Mouse (Mus musculus) CH12.LX (cell line): ENCODE results near the gene Ltv1. TPM values are rescaled to one million over a fixed set of nuclear protein-coding genes. Genes with fewer than 3 reads are reported as not detected.

Source experiments
- DNase-seq: peaks from one replicate; pipeline ENCODE4 v3.0.0-alpha.2; 2013; ENCODE audit errors: extremely low read depth
- H3K27ac ChIP-seq: 2 replicates; pipeline ENCODE4 v1.5.1; 2012; ENCODE audit warnings: low read depth, mild to moderate bottlenecking, control low read depth, moderate library complexity; ENCODE audit not compliant: insufficient read depth
- H3K27me3 ChIP-seq: replicated peaks from 2 replicates; pipeline ENCODE3; 2012; ENCODE audit warnings: inconsistent platforms
- H3K36me3 ChIP-seq, 2 experiments: replicated peaks in 1 of 2; 2 replicates each; pipeline versions ENCODE3 to v1.6.1; 2012; ENCODE audit warnings: inconsistent platforms in 1 of 2, low read length in 1 of 2, mild to moderate bottlenecking in 1 of 2, mixed read lengths in 1 of 2, moderate library complexity in 1 of 2; ENCODE audit not compliant: control insufficient read depth in 1 of 2, insufficient read depth in 1 of 2
- H3K4me1 ChIP-seq, 2 experiments: 2 replicates each; pipeline ENCODE4 v1.6.1; 2012; ENCODE audit warnings: inconsistent platforms in 1 of 2, moderate library complexity in 1 of 2; ENCODE audit not compliant: insufficient read depth in 2 of 2, control insufficient read depth in 1 of 2
- H3K4me2 ChIP-seq: 2 replicates; pipeline ENCODE4 v1.6.1; 2012; ENCODE audit warnings: low read depth, mild to moderate bottlenecking, control low read depth; ENCODE audit not compliant: poor library complexity, insufficient read depth, severe bottlenecking
- H3K4me3 ChIP-seq, 3 experiments: fragments of 150-350 bp in 1 of 3; sonication (generic) in 1 of 3; replicated peaks in 1 of 3; 2 replicates each; pipeline versions ENCODE3 to v1.5.1; 2011 to 2012; ENCODE audit warnings: low read depth in 2 of 3, low read length in 2 of 3, mild to moderate bottlenecking in 2 of 3, moderate library complexity in 2 of 3, control low read depth in 1 of 3, improper control_type of control experiment in 1 of 3, inconsistent platforms in 1 of 3, mixed read lengths in 1 of 3; ENCODE audit not compliant: poor library complexity in 1 of 3
- H3K79me2 ChIP-seq: replicated peaks from 2 replicates; pipeline ENCODE4 v1.6.1; 2012; ENCODE audit warnings: mild to moderate bottlenecking, moderate library complexity; ENCODE audit not compliant: control insufficient read depth, poor library complexity, insufficient read depth, severe bottlenecking; ENCODE audit errors: extremely low read depth
- H3K9ac ChIP-seq: 2 replicates; pipeline ENCODE4 v1.6.1; 2012; ENCODE audit warnings: low read depth, mild to moderate bottlenecking, control low read depth, moderate library complexity; ENCODE audit not compliant: insufficient read depth
- H3K9me3 ChIP-seq: replicated peaks from 2 replicates; pipeline ENCODE3; 2012; ENCODE audit warnings: low read length, inconsistent platforms, mixed read lengths
- CHD1 ChIP-seq: IDR thresholded peaks from 2 replicates; pipeline ENCODE4 v1.6.1; 2012; ENCODE audit warnings: low read depth, low read length, improper control_type of control experiment, inconsistent platforms
- E2F4 ChIP-seq: IDR thresholded peaks from 2 replicates; pipeline ENCODE4 v1.6.1; 2011; ENCODE audit warnings: low read depth, low read length, improper control_type of control experiment; ENCODE audit not compliant: insufficient replicate concordance
- ELF1 ChIP-seq: IDR thresholded peaks from 2 replicates; pipeline ENCODE4 v1.6.1; 2014; ENCODE audit warnings: low read depth, mild to moderate bottlenecking, inconsistent platforms, low read length, improper control_type of control experiment
- ETS1 ChIP-seq: conservative IDR thresholded peaks from 2 replicates; pipeline ENCODE4 v1.6.1; 2012; ENCODE audit warnings: low read depth, mild to moderate bottlenecking, inconsistent platforms, low read length, improper control_type of control experiment, moderate library complexity
- IRF4 ChIP-seq: IDR thresholded peaks from 2 replicates; pipeline ENCODE4 v1.6.1; 2014; ENCODE audit warnings: low read depth, mild to moderate bottlenecking, inconsistent platforms, low read length, improper control_type of control experiment
- JUND ChIP-seq: conservative IDR thresholded peaks from 2 replicates; pipeline ENCODE4 v1.6.1; 2011; ENCODE audit warnings: low read depth, low read length, improper control_type of control experiment
- KAT2A ChIP-seq: IDR thresholded peaks from 2 replicates; pipeline ENCODE4 v1.6.1; 2012; ENCODE audit warnings: low read length, improper control_type of control experiment, inconsistent platforms; ENCODE audit not compliant: insufficient replicate concordance
- MAFK ChIP-seq: IDR thresholded peaks from 2 replicates; pipeline ENCODE4 v1.6.1; 2011; ENCODE audit warnings: low read length, improper control_type of control experiment; ENCODE audit not compliant: insufficient replicate concordance
- MAX ChIP-seq: IDR thresholded peaks from 2 replicates; pipeline ENCODE4 v1.6.1; 2011; ENCODE audit warnings: low read length, improper control_type of control experiment
- MAZ ChIP-seq: IDR thresholded peaks from 2 replicates; pipeline ENCODE4 v1.6.1; 2012; ENCODE audit warnings: low read depth, mild to moderate bottlenecking, inconsistent platforms, low read length, improper control_type of control experiment, moderate library complexity
- MEF2A ChIP-seq: IDR thresholded peaks from 2 replicates; pipeline ENCODE4 v1.6.1; 2014; ENCODE audit warnings: low read depth, mild to moderate bottlenecking, inconsistent platforms, low read length, improper control_type of control experiment, borderline replicate concordance
- NRF1 ChIP-seq: IDR thresholded peaks from 2 replicates; pipeline ENCODE4 v1.6.1; 2014; ENCODE audit warnings: low read depth, mild to moderate bottlenecking, inconsistent platforms, low read length, improper control_type of control experiment, moderate library complexity
- PAX5 ChIP-seq: IDR thresholded peaks from 2 replicates; pipeline ENCODE4 v1.6.1; 2012; ENCODE audit warnings: low read length, inconsistent platforms, mixed read lengths
- POLR2A ChIP-seq: IDR thresholded peaks from 2 replicates; pipeline ENCODE4 v1.6.1; 2011; ENCODE audit warnings: low read depth, mild to moderate bottlenecking, improper control_type of control experiment, low read length
- SIN3A ChIP-seq: IDR thresholded peaks from 2 replicates; pipeline ENCODE4 v1.6.1; 2012; ENCODE audit warnings: low read length, improper control_type of control experiment, inconsistent platforms
- SMC3 ChIP-seq: IDR thresholded peaks from 2 replicates; pipeline ENCODE4 v1.6.1; 2011; ENCODE audit warnings: low read depth, low read length, improper control_type of control experiment
- TBP ChIP-seq: conservative IDR thresholded peaks from 2 replicates; pipeline ENCODE4 v1.6.1; 2011; ENCODE audit warnings: low read depth, low read length, improper control_type of control experiment
- USF1 ChIP-seq: IDR thresholded peaks from 2 replicates; pipeline ENCODE4 v1.6.1; 2014; ENCODE audit warnings: low read depth, mild to moderate bottlenecking, inconsistent platforms, low read length, improper control_type of control experiment
- USF2 ChIP-seq: conservative IDR thresholded peaks from 2 replicates; pipeline ENCODE4 v1.6.1; 2011; ENCODE audit warnings: low read depth, low read length, improper control_type of control experiment
- ZC3H11A ChIP-seq: IDR thresholded peaks from 2 replicates; pipeline ENCODE4 v1.6.1; 2012; ENCODE audit warnings: low read depth, mild to moderate bottlenecking, inconsistent platforms, low read length, improper control_type of control experiment
- ZKSCAN1 ChIP-seq: IDR thresholded peaks from 2 replicates; pipeline ENCODE4 v1.6.1; 2012; ENCODE audit warnings: low read depth, inconsistent platforms, low read length, improper control_type of control experiment, borderline replicate concordance
- ZNF384 ChIP-seq: IDR thresholded peaks from 2 replicates; pipeline ENCODE4 v1.6.1; 2012; ENCODE audit warnings: low read depth, low read length, improper control_type of control experiment, inconsistent platforms
- dilution Hi-C: fragments of 300-500 bp; cut with MboI; formaldehyde crosslinking; loops from 2 replicates; pipeline ENCODE4 v1.14.3; 2020; ENCODE audit warnings: low sequenced_read_pairs; ENCODE audit not compliant: extremely low pct_unique_long_range_greater_than_20kb, extremely low pct_ligation_motif_present
- in situ Hi-C: fragments of 300-500 bp; cut with MboI; formaldehyde crosslinking; loops from 3 replicates; pipeline ENCODE4 v1.14.3; 2019; ENCODE audit warnings: low sequenced_read_pairs, low pct_ligation_motif_present, low pct_unique_long_range_greater_than_20kb, mixed read lengths
- polyA plus RNA-seq: library from polyadenylated mRNA; unstranded; fragments of >175 nt; gene quantifications from 2 replicates; pipeline ENCODE4 v1.2.1, GENCODE M21; 2012; ENCODE audit warnings: low read depth; ENCODE audit not compliant: insufficient read length
- total RNA-seq, 2 experiments: library from RNA; depleted of rRNA; stranded (reverse); fragments of 300-350 nt in 1 of 2; fragments of >200 nt in 1 of 2; gene quantifications; 2 replicates each; pipeline ENCODE4 v1.2.3; 2012 to 2014

The Ltv1 gene
- total and polyA plus RNA-seq, 3 experiments: 32.1 to 93.4 (median 66.0) TPM

DNA sequence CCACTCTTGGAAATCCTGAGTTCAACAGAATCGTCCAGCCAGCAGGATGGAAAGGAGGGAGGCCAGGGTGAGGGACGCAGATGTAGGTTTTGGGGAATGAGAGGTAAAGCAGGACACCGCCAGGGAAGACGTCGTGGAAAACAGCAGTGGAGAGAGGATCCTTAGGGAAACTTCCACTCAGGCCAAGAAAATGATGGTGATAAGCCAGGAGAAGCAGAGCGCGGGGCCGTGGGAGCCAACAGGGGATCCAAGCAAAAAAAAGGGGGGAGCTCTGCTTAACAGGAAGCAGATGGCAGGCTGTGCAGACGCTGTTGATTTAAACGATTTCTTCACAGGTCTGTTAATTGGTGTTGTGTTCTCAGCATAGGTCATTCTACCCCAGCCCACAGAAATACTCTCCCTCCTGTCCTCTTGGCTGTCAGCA lies 20.2 kb downstream of the Ltv1 start:
- dilution Hi-C loops: no loop called here
- no peak for DNase-seq
- Histone ChIP-seq H3K27ac (no peak overlapping the region), H3K4me3 (no peak overlapping the region), H3K9ac (no peak overlapping the region), H3K36me3 (peaks cover 18 to 30% of the 10 kb centered on the region in 2 experiments), H3K79me2 (no peaks in the 10 kb centered on the region), H3K4me2 (no peak overlapping the region), H3K27me3 (no peaks in the 10 kb centered on the region), H3K4me1 (no peaks in the 10 kb centered on the region), H3K9me3 (no peaks in the 10 kb centered on the region)
- no peak for TF ChIP-seq ELF1
- TF ChIP-seq PAX5: no peak
- TF ChIP-seq USF1: no peak
- no peak for TF ChIP-seq MAZ
- no peak for TF ChIP-seq TBP
- TF ChIP-seq NRF1: no peak
- no peak for TF ChIP-seq CHD1
- TF ChIP-seq MEF2A: no peak
- no peak for TF ChIP-seq ZKSCAN1
- TF ChIP-seq KAT2A: no peak
- TF ChIP-seq USF2: no peak
- TF ChIP-seq SIN3A: no peak
- no peak for TF ChIP-seq MAX
- TF ChIP-seq IRF4: no peak
- no peak for TF ChIP-seq ZC3H11A
- in situ Hi-C loops: no loop called here

DNA sequence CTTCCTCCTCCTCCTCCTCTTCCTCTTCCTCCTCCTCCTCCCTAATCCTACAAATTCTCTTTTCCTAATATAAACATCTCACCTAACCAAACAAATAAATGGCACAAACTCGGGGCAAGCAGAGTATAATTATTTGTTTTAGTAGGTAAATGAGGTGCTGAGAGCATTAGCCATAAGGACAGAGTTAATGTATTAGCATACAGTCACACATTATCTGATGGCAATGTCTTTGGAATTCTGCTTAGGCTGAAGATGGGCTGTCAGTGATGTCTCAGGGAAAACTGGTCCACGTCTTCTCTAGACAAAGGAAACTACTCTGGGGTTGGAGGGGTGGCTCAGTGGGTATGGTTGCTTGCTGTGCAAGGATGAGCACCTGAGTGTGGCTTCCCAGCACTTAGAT lies 21.5 kb downstream of the Ltv1 start:
- no peak for DNase-seq
- H3K9ac ChIP-seq: no peak overlapping the region
- no peak overlapping the region for H3K27ac ChIP-seq
- H3K4me3 ChIP-seq: no peak overlapping the region
- H3K79me2 ChIP-seq: no peaks in the 10 kb centered on the region
- H3K9me3 ChIP-seq: no peaks in the 10 kb centered on the region
- in situ Hi-C loops: no loop called here
- H3K4me2 ChIP-seq: no peak overlapping the region
- peaks cover 6 to 17% of the 10 kb centered on the region in 2 experiments for H3K36me3 ChIP-seq
- H3K4me1 ChIP-seq: peaks cover 0 to 4% of the 10 kb centered on the region in 2 experiments; a peak in 1 of 4 replicates
- no peak for TF ChIP-seq MAFK
- no peak for TF ChIP-seq SIN3A
- TF ChIP-seq ETS1: no peak
- no peak for TF ChIP-seq JUND
- TF ChIP-seq ZNF384: no peak
- no peak for TF ChIP-seq NRF1
- TF ChIP-seq ELF1: no peak
- TF ChIP-seq E2F4: no peak
- no peak for TF ChIP-seq SMC3
- TF ChIP-seq IRF4: no peak
- TF ChIP-seq POLR2A: no peak
- TF ChIP-seq, all 38 proteins: peak for 0
- H3K27me3 ChIP-seq: no peaks in the 10 kb centered on the region
- dilution Hi-C loops: no loop called here
